Mouse (Mus musculus) frontal cortex, postnatal 36 days (tissue): Measurements from ENCODE around the gene Olfr1311.
"Not testable (repeated sequence)": the region's sequence is repeated elsewhere in the genome, so short reads cannot be mapped to it uniquely, and the experiment has no call there.

ENCODE experiments used
- DNase-seq, 2 experiments: peaks; one replicate each; pipeline ENCODE4 v3.0.0; 2022; ENCODE audit warnings: low spot score in 2 of 2

The Olfr1311 gene

GRCm38 (mm10) chr2:112024312-112024711 is at the start of gene Olfr1311:
Gene Olfr1311, minus strand, starts transcription at chr2:112024412.
- DNase-seq, result no peak

- DNase-seq, result no peak
Measured at GRCm38 (mm10) chr2:112050138-112050537, 25.9 kb upstream of the Olfr1311 start, which contains the start of gene Olfr1312. Gene Olfr1312, minus strand, starts transcription at chr2:112050238.

- DNase-seq, result not testable (repeated sequence)
Measured at GRCm38 (mm10) chr2:112026971-112027370, 2.8 kb upstream of the Olfr1311 start.

- no peak for DNase-seq
Measured at GRCm38 (mm10) chr2:112014900-112015299, 9.3 kb downstream of the Olfr1311 start.

GRCm38 (mm10) chr2:112012608-112013007 is 11.6 kb downstream of the Olfr1311 start, which contains the start of gene Olfr1310:
Gene Olfr1310, minus strand, starts transcription at chr2:112012708.
- no peak for DNase-seq

- no peak for DNase-seq
Measured at GRCm38 (mm10) chr2:111990181-111990580, 34.0 kb downstream of the Olfr1311 start, which contains the start of gene Olfr1309. Gene Olfr1309, minus strand, starts transcription at chr2:111990281.
